Mouse (Mus musculus): ENCODE results near the gene Slc22a14. TPM values are rescaled to one million over a fixed set of nuclear protein-coding genes. Genes with fewer than 3 reads are reported as not detected.
"Not testable (repeated sequence)": the region's sequence is repeated elsewhere in the genome, so short reads cannot be mapped to it uniquely, and the experiment has no call there.

The Slc22a14 gene
- polyA plus RNA-seq, 1 experiment from 2014 or later: not detected

DNA sequence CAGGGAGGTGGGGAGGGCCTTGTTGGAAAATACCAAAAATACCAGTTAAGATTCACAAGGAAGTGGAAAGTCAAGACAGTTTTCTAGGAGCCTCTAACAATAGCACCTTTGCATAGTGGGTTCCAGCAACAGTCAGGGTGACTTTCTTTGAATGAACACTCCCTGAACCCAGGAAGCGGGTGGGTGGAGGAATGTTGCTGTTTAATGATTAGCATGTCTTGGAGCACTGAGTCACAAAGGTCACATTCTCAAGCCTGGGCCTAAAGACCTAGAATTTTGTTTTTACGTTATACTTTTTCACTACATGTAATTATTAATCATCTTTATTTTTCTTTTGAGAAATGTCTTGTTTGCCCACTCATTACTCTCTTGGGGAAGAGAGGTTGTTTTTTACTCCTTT is 150.0 kb downstream of the Slc22a14 start:
- H3K4me3 ChIP-seq (replicated peaks); H3K4me2 ChIP-seq: not testable (repeated sequence)

DNA sequence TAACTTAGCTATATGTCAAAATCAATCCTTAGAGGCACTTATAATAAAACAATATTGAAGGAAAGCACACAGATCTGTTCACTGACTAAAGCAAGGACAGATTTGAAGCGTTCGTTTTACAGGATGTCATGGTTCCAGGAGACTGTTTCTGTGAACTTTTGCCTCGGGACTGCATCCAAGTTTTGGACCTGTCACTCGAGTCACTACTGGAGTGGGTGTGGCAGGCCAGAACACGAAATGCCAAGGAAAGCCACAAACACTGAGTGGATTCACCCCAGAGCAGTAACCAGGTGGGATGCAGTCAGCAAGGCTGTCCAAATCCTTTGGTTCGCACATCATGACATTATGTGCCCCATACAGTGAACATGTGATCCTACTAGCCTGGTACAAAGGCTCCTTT is 150.8 kb downstream of the Slc22a14 start:
- no peaks in the 10 kb centered on the region for H3K27me3 ChIP-seq (replicated peaks)
- H3K27ac ChIP-seq (replicated peaks): no peak overlapping the region
- no peak for ATAC-seq (ENCODE audit: low FRiP score)
- H3K9ac ChIP-seq (replicated peaks): no peak overlapping the region
- no peaks in the 10 kb centered on the region for H3K9me3 ChIP-seq (replicated peaks)
- no peak overlapping the region for H3K4me2 ChIP-seq
- no peaks in the 10 kb centered on the region for H3K4me1 ChIP-seq
- 93% methylated on average over 6 of the region's 6 CpGs for WGBS
- H3K36me3 ChIP-seq: peaks cover 10% of the 10 kb centered on the region; the same call in 1 of the 2 replicates
- no peak overlapping the region for H3K4me3 ChIP-seq (replicated peaks)

More for the DNA sequence above, 150.0 kb downstream of the Slc22a14 start:
- not testable (repeated sequence) for H3K4me1 ChIP-seq; H3K9ac ChIP-seq (replicated peaks); H3K27ac ChIP-seq (replicated peaks); H3K9me3 ChIP-seq (replicated peaks); H3K27me3 ChIP-seq (replicated peaks); ATAC-seq (ENCODE audit: low FRiP score)
- 91% methylated on average over 2 of the region's 2 CpGs for WGBS
- H3K36me3 ChIP-seq: peaks cover 15% of the 10 kb centered on the region; the same call in 1 of the 2 replicates

DNA sequence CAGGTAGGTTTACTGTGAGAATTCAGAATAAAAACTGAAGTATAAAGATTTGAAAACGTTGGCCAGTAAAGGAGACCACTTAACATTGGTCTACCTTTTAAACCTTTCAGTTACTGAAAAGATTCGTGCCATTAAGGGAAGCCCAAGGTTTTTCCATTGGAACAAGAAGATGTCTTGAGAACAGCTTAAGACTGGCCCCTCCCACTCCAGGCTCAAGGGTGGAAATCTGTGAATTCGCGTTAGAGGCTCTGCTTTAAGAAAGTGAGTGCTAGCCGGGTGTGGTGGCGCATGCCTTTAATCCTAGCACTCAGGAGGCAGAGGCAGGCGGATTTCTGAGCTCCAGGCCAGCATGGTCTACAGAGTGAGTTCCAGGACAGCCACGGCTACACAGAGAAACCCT is 152.4 kb downstream of the Slc22a14 start:
- Histone ChIP-seq H3K4me1 (no peaks in the 10 kb centered on the region), H3K27ac (replicated peaks) (no peak overlapping the region), H3K36me3 (0 out of 2 replicates have a peak, but pooled peaks cover 4% of the 10 kb centered on the region), H3K27me3 (replicated peaks) (no peaks in the 10 kb centered on the region), H3K4me2 (no peak overlapping the region), H3K4me3 (replicated peaks) (no peak overlapping the region), H3K9ac (replicated peaks) (no peak overlapping the region), H3K9me3 (replicated peaks) (no peaks in the 10 kb centered on the region)
- 88% methylated on average over 8 of the region's 8 CpGs for WGBS
- no peak for ATAC-seq (ENCODE audit: low FRiP score)

DNA sequence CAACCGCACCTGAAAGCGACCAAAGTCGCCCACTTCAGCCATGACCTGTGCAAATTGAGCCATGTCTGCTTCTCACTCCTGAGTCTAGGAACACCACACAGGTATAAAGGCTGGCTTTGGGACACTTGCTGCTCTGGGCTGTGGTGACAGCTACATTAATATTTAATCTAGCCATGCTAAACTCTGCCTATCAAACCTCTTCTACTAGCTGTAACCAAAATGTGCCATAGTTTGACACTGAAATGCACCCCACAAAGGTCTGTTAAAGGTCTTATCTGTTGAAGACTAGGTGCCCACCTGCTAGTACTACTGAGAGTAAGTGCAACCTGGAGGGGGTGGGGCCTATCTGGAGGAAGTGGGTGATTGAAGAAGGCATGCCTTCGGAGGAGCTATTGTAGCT is 156.4 kb downstream of the Slc22a14 start, which contains the start of gene Slc22a13:
Gene Slc22a13, minus strand, starts transcription at position 101 of the 400 bp plus-strand sequence.
- H3K9ac ChIP-seq (replicated peaks): no peak within 1 kb of the TSS
- H3K4me1 ChIP-seq: no peaks in the 10 kb centered on the region
- H3K36me3 ChIP-seq: no peaks in the 10 kb centered on the region
- no peak within 1 kb of the TSS for H3K4me3 ChIP-seq (replicated peaks)
- H3K27me3 ChIP-seq (replicated peaks): no peaks in the 10 kb centered on the region
- H3K4me2 ChIP-seq: no peak within 1 kb of the TSS
- WGBS: 97% methylated on average over 4 of the region's 4 CpGs
- no peak within 1 kb of the TSS for H3K27ac ChIP-seq (replicated peaks)
- no peak for ATAC-seq (ENCODE audit: low FRiP score)
- peaks cover 2% of the 10 kb centered on the region; the same call in 1 of the 2 replicates for H3K9me3 ChIP-seq (replicated peaks)

- Histone ChIP-seq H3K4me1 (no peaks in the 10 kb centered on the region), H3K4me3 (replicated peaks) (no peak overlapping the region), H3K9me3 (replicated peaks) (peaks cover 5% of the 10 kb centered on the region; the same call in 1 of the 2 replicates), H3K27ac (replicated peaks) (no peak overlapping the region), H3K36me3 (no peaks in the 10 kb centered on the region), H3K9ac (replicated peaks) (no peak overlapping the region), H3K27me3 (replicated peaks) (no peaks in the 10 kb centered on the region), H3K4me2 (no peak overlapping the region)
- ATAC-seq (ENCODE audit: low FRiP score): no peak
- 82% methylated on average over 4 of the region's 4 CpGs for WGBS
These were observed 158.2 kb downstream of the Slc22a14 start for GRCm38 (mm10) chr9:119207113-119207512.

- Histone ChIP-seq H3K27ac (replicated peaks) (no peak overlapping the region), H3K4me1 (no peaks in the 10 kb centered on the region), H3K27me3 (replicated peaks) (no peaks in the 10 kb centered on the region), H3K4me3 (replicated peaks) (no peak overlapping the region), H3K4me2 (no peak overlapping the region), H3K36me3 (no peaks in the 10 kb centered on the region), H3K9ac (replicated peaks) (no peak overlapping the region), H3K9me3 (replicated peaks) (peaks cover 5% of the 10 kb centered on the region; the same call in 1 of the 2 replicates)
- no peak for ATAC-seq (ENCODE audit: low FRiP score)
- WGBS: 77% methylated on average over 2 of the region's 2 CpGs
These were observed 158.7 kb downstream of the Slc22a14 start for GRCm38 (mm10) chr9:119206666-119207065.

DNA sequence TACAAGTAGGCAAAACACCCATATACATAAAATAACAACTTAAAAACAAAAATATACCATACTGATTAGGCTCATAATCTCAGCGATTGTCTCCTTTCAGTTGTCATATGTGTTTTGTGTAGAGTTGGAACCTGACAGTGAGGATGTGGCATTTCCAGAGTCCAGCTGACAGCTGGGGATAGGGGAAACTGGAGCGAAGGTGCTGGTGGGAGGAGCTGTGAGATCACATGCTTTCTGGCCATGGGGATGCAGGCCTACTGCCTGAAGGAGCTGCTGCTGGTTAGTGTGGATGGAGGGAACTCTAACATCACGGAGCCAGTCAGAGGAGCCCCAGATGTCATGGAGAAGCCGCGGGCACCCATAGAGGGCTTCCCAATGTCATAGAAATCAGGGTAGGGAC is 159.6 kb downstream of the Slc22a14 start:
- Histone ChIP-seq H3K4me2 (no peak overlapping the region), H3K9ac (replicated peaks) (no peak overlapping the region), H3K9me3 (replicated peaks) (peaks cover 5% of the 10 kb centered on the region; the same call in 1 of the 2 replicates), H3K27ac (replicated peaks) (no peak overlapping the region), H3K27me3 (replicated peaks) (no peaks in the 10 kb centered on the region), H3K4me3 (replicated peaks) (no peak overlapping the region), H3K4me1 (no peaks in the 10 kb centered on the region), H3K36me3 (no peaks in the 10 kb centered on the region)
- WGBS: 93% methylated on average over 5 of the region's 5 CpGs
- no peak for ATAC-seq (ENCODE audit: low FRiP score)

- H3K4me2 ChIP-seq: no peak overlapping the region
- H3K4me1 ChIP-seq: no peaks in the 10 kb centered on the region
- H3K9me3 ChIP-seq (replicated peaks): peaks cover 5% of the 10 kb centered on the region; the same call in 1 of the 2 replicates
- no peak overlapping the region for H3K27ac ChIP-seq (replicated peaks)
- H3K36me3 ChIP-seq: no peaks in the 10 kb centered on the region
- 97% methylated on average over 9 of the region's 9 CpGs for WGBS
- no peak overlapping the region for H3K9ac ChIP-seq (replicated peaks)
- H3K27me3 ChIP-seq (replicated peaks): no peaks in the 10 kb centered on the region
- no peak for ATAC-seq (ENCODE audit: low FRiP score)
- H3K4me3 ChIP-seq (replicated peaks): no peak overlapping the region
These were observed 161.7 kb downstream of the Slc22a14 start for GRCm38 (mm10) chr9:119203617-119204016.

- 87% methylated on average over 5 of the region's 5 CpGs for WGBS
These were observed 163.7 kb downstream of the Slc22a14 start for GRCm38 (mm10) chr9:119201653-119202052.

DNA sequence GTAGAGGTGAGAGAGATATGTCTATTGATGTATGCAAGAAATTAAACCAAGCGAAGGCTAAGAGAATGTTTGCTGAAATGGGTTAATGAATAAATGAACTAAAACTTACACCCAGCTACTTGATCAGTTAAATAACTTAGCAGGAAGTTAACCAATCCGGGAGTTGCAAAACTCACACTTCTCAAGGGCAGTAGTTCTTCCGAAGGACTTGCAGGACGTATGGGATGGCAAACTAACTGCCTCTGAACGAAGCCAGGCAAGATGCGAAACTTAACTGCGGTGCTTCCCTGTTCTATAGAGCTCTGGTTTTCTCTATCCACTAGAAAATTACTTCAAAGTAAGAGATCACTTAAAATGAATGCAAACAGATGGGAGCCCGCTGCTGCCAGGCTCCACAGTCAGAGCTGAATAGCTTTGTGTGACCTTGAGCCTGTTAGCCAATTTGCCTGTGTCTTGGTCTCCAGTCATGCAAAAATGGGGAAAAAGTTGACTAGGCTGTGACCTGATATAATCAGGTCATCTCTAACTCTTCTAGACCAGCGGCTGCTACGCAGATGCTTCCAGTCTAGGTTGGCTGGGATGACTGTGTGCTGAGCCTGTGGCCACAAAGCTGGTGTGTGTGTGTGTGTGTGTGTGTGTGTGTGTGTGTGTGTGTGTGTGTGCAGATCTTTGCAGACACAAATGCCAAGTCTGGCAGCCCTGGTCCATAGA is 166.0 kb downstream of the Slc22a14 start:
- Histone ChIP-seq H3K36me3 (no peaks in the 10 kb centered on the region), H3K9me3 (replicated peaks) (peaks cover 5% of the 10 kb centered on the region; the same call in 1 of the 2 replicates), H3K4me1 (no peaks in the 10 kb centered on the region), H3K27me3 (replicated peaks) (no peaks in the 10 kb centered on the region), H3K9ac (replicated peaks) (no peak overlapping the region), H3K27ac (replicated peaks) (no peak overlapping the region), H3K4me2 (no peak overlapping the region), H3K4me3 (replicated peaks) (no peak overlapping the region)
- no peak for ATAC-seq (ENCODE audit: low FRiP score)
- 82% methylated on average over 10 of the region's 10 CpGs for WGBS

More at GRCm38 (mm10) chr9:119201653-119202052, 163.7 kb downstream of the Slc22a14 start:
- Histone ChIP-seq H3K4me2 (no peak overlapping the region), H3K9ac (replicated peaks) (no peak overlapping the region), H3K9me3 (replicated peaks) (peaks cover 5% of the 10 kb centered on the region; the same call in 1 of the 2 replicates), H3K36me3 (no peaks in the 10 kb centered on the region), H3K4me3 (replicated peaks) (no peak overlapping the region), H3K27ac (replicated peaks) (no peak overlapping the region), H3K27me3 (replicated peaks) (no peaks in the 10 kb centered on the region), H3K4me1 (no peaks in the 10 kb centered on the region)
- ATAC-seq (ENCODE audit: low FRiP score): no peak

GRCm38 (mm10) chr9:119192202-119192990 is 173.0 kb downstream of the Slc22a14 start:
- Histone ChIP-seq H3K4me3 (replicated peaks) (no peak overlapping the region), H3K9me3 (replicated peaks) (no peaks in the 10 kb centered on the region), H3K27me3 (replicated peaks) (no peaks in the 10 kb centered on the region), H3K36me3 (no peaks in the 10 kb centered on the region), H3K9ac (replicated peaks) (no peak overlapping the region), H3K4me1 (no peaks in the 10 kb centered on the region), H3K4me2 (no peak overlapping the region), H3K27ac (replicated peaks) (no peak overlapping the region)
- ATAC-seq (ENCODE audit: low FRiP score): no peak
- WGBS: 37% methylated on average over 11 of the region's 11 CpGs
